Mouse (Mus musculus) heart, embryonic 14.5 days (tissue): ENCODE measurements around the gene Zmym5. TPM values are rescaled to one million over a fixed set of nuclear protein-coding genes. Genes with fewer than 3 reads are reported as not detected.

Experiments used
- ATAC-seq: fragments of 200-750 bp; cut with Nextera tagmentation; 2 replicates; pipeline ENCODE4 v1.8.0; 2017; ENCODE audit warnings: low read depth, moderate TSS enrichment; ENCODE audit not compliant: insufficient number of reproducible peaks, insufficient read depth, low FRiP score
- H3K27ac ChIP-seq, 2 experiments: fragments of 200-500 bp in 1 of 2; fragments of 300-500 bp in 1 of 2; sonication (generic) in 1 of 2; replicated peaks in 1 of 2; 2 replicates each; pipeline ENCODE4 v1.5.1; 2012 to 2014; ENCODE audit warnings: low read depth in 2 of 2, low read length in 2 of 2, control low read depth in 1 of 2, mild to moderate bottlenecking in 1 of 2, mixed read lengths in 1 of 2; ENCODE audit not compliant: control insufficient read depth in 1 of 2, insufficient read depth in 1 of 2
- H3K27me3 ChIP-seq: fragments of 300-500 bp; sonication (generic); 2 replicates; pipeline ENCODE4 v1.6.1; 2014; ENCODE audit warnings: mild to moderate bottlenecking, low read length, control low read depth; ENCODE audit not compliant: control insufficient read depth, insufficient read depth
- H3K36me3 ChIP-seq: fragments of 300-500 bp; sonication (generic); 2 replicates; pipeline ENCODE4 v1.6.1; 2014; ENCODE audit warnings: mild to moderate bottlenecking, control low read depth, low read length, mixed read lengths; ENCODE audit not compliant: control insufficient read depth, insufficient read depth
- H3K4me1 ChIP-seq, 2 experiments: fragments of 200-500 bp in 1 of 2; fragments of 300-500 bp in 1 of 2; sonication (generic) in 1 of 2; 2 replicates each; pipeline ENCODE4 v1.6.1; 2012 to 2014; ENCODE audit warnings: low read length in 2 of 2, control low read depth in 1 of 2, mixed read lengths in 1 of 2; ENCODE audit not compliant: control insufficient read depth in 2 of 2, insufficient read depth in 2 of 2
- H3K4me2 ChIP-seq: fragments of 300-500 bp; sonication (generic); 2 replicates; pipeline ENCODE4 v1.6.1; 2014; ENCODE audit warnings: mild to moderate bottlenecking, low read length
- H3K4me3 ChIP-seq, 2 experiments: fragments of 200-500 bp in 1 of 2; fragments of 300-500 bp in 1 of 2; sonication (generic) in 1 of 2; 2 replicates each; pipeline ENCODE4 v1.5.1; 2012 to 2014; ENCODE audit warnings: low read length in 2 of 2, mild to moderate bottlenecking in 2 of 2, control low read depth in 1 of 2, low read depth in 1 of 2, moderate library complexity in 1 of 2; ENCODE audit not compliant: control insufficient read depth in 1 of 2, insufficient read depth in 1 of 2
- H3K9ac ChIP-seq: fragments of 300-500 bp; sonication (generic); 2 replicates; pipeline ENCODE4 v1.6.1; 2014; ENCODE audit warnings: mild to moderate bottlenecking, low read length
- H3K9me3 ChIP-seq: fragments of 300-500 bp; sonication (generic); 2 replicates; pipeline ENCODE4 v1.6.1; 2016; ENCODE audit warnings: low read length, control low read depth; ENCODE audit not compliant: control insufficient read depth
- WGBS: fragments of 180-500 bp; shearing (Covaris S2); extraction: QIAGEN DNeasy Blood & Tissue Kit; methylation state at CpG from one replicate; pipeline ENCODE4 v1.1.7; 2014; 5-methylcytosine and 5-hydroxymethylcytosine counted together
- polyA plus RNA-seq: library from polyadenylated mRNA; unstranded; fragments of >200 nt; fragmentation: Nextera tagmentation; extraction: Ambion mirVana; gene quantifications from 2 replicates; pipeline ENCODE4 v1.2.1, GENCODE M21; 2014

Zmym5 gene
- polyA plus RNA-seq, 1 experiment from 2014 or later: 16.4 TPM

DNA sequence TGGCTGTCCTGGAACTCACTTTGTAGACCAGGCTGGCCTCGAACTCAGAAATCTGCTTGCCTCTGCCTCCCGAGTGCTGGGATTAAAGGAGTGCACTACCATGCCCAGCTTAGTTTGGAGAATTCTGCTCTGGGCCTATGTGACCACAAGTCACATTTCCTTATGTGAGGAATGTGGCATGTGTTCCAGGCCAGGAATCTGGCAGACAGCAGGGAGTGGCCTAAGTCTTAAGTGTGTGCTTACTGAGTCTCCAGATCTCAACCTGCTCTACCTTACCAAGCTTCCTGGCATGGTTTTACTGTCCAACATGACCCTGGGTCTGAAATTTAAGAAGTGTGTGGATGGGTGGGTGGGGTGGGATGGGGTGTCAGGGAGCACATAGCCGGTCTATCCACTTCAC is 20.6 kb upstream of the Zmym5 start:
- no peak overlapping the region for H3K4me2 ChIP-seq
- no peaks in the 10 kb centered on the region for H3K27me3 ChIP-seq
- no peak overlapping the region for H3K27ac ChIP-seq
- H3K36me3 ChIP-seq: no peaks in the 10 kb centered on the region
- no peak for ATAC-seq
- no peaks in the 10 kb centered on the region for H3K4me1 ChIP-seq
- no peak overlapping the region for H3K9ac ChIP-seq
- WGBS: 87% methylated on average over 3 of the region's 3 CpGs
- H3K9me3 ChIP-seq: no peaks in the 10 kb centered on the region
- H3K4me3 ChIP-seq: no peak overlapping the region

DNA sequence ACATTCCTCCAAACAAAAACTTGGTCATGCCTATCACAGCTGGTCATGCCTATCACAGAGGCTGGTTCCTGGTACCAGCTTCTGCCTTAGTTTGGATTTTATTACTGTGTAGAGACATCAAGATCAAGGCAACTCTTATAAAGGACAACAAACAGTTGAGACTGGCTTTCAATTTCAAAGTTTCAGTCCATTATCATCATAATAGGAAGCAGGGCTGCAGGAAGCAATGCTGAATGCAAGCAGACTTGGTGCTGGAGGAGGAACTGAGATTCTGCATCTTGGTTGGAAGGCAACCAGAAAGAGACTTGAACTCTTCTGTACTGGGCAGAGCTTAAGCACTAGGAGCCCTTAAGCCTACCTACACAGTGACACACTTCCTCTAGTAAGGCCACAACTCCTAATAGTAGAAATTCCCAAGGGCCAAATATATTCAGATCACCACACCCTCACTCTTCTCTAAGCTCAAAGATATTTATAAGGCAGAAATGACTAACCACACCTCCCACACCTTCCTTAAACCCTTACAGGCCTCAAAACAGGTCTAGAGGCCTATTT is 19.1 kb upstream of the Zmym5 start:
- H3K9me3 ChIP-seq: no peaks in the 10 kb centered on the region
- no peak overlapping the region for H3K9ac ChIP-seq
- H3K4me3 ChIP-seq: no peak overlapping the region
- H3K27ac ChIP-seq: no peak overlapping the region
- H3K27me3 ChIP-seq: no peaks in the 10 kb centered on the region
- no peaks in the 10 kb centered on the region for H3K4me1 ChIP-seq
- no peak for ATAC-seq
- no peaks in the 10 kb centered on the region for H3K36me3 ChIP-seq
- H3K4me2 ChIP-seq: no peak overlapping the region

DNA sequence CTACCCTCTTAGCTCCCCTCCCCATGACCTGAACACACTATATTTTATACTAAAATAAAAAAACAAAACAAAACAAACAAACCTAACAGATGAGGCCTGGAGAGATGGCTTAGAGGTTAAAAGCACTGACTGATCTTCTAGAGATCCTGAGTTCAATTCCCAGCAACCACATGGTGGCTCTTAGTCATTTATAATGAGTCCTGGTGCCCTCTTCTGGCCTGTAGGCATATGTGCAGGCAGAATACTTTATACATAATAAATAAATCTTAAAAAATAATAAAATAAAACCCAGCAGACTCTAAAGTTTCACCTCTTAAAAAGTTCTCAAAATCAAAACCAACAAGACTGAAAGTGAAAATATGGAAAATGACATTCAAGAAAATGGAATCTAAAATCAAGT is 13.0 kb upstream of the Zmym5 start:
- Histone ChIP-seq H3K9ac (no peak overlapping the region), H3K27me3 (no peaks in the 10 kb centered on the region), H3K4me1 (no peaks in the 10 kb centered on the region), H3K4me2 (no peak overlapping the region), H3K4me3 (no peak overlapping the region), H3K9me3 (peaks cover 9% of the 10 kb centered on the region; the same call in 1 of the 2 replicates), H3K27ac (no peak overlapping the region), H3K36me3 (no peaks in the 10 kb centered on the region)
- no peak for ATAC-seq

DNA sequence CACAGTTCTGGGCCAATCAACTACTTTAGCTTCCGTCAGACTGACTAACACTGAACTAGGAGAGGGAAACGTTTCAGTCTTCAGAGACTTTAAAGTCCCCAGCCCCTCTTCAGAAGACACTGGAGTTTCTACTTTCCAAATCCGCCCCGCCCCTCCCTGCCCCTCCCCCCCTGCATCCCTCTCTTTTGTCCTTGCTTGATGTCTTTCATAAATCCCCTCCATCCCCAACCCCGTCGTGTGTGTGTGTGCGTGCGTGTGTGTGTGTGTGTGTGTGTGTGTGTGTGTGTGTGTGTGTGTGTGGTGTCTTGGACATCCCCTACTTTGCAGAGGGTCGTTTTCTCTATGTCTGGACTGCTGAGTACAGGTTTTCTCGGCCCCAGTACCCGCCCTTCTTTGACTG is 6.1 kb upstream of the Zmym5 start:
- no peak overlapping the region for H3K4me2 ChIP-seq
- no peak for ATAC-seq
- peaks cover 9% of the 10 kb centered on the region; the same call in 1 of the 2 replicates for H3K9me3 ChIP-seq
- H3K36me3 ChIP-seq: no peaks in the 10 kb centered on the region
- H3K4me1 ChIP-seq: peaks cover 0 to 3% of the 10 kb centered on the region in 2 experiments; a peak in 2 of 4 replicates
- H3K27ac ChIP-seq: no peak overlapping the region
- 24% methylated on average over 11 of the region's 11 CpGs for WGBS
- H3K4me3 ChIP-seq: no peak overlapping the region
- no peak overlapping the region for H3K9ac ChIP-seq
- no peaks in the 10 kb centered on the region for H3K27me3 ChIP-seq

DNA sequence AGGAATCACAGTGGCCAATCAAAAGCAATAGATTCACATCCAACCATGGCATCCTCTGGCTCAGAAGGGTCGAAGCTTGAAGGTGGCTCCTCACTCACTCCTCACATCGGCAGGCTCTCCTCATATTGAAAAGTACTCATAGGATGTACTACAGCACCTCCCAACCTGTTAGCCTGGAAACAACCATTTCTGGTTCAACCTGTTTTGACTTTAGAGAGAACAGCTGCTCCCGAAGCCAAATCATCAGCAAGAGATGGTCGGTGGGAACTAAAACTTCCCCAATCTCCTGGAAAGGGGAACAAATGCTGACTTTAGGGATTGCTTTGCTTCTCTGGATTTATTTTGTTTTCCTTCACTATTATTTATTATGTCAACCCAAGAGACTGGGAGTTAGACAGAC is 5.6 kb upstream of the Zmym5 start:
- peaks cover 0 to 3% of the 10 kb centered on the region in 2 experiments; a peak in 2 of 4 replicates for H3K4me1 ChIP-seq
- peaks cover 7% of the 10 kb centered on the region; the same call in 1 of the 2 replicates for H3K9me3 ChIP-seq
- H3K4me2 ChIP-seq: no peak overlapping the region
- H3K27ac ChIP-seq: no peak overlapping the region
- H3K4me3 ChIP-seq: no peak overlapping the region
- no peak overlapping the region for H3K9ac ChIP-seq
- no peak for ATAC-seq
- H3K36me3 ChIP-seq: no peaks in the 10 kb centered on the region
- WGBS: 75% methylated on average over 4 of the region's 4 CpGs
- H3K27me3 ChIP-seq: no peaks in the 10 kb centered on the region

DNA sequence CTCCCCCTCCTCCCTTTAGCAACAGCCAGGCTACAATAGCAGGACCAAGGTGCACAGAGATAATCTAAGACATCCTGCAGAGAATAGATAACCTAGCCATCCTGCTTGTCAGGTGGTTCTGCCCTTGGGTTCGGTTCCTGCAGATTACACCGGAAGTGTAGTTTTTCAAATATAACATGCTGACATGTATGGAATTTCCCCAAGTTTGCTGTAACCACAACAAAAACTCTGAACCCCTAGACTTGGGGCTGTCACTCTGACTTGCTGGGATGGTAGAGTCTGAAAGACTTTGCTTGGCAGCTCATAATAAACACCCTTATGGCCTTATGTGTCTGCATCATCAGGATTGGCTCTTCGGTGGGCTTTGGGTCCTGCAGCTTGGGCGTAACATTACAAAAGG is 5.0 kb upstream of the Zmym5 start:
- Histone ChIP-seq H3K27ac (no peak overlapping the region), H3K9me3 (peaks cover 7% of the 10 kb centered on the region; the same call in 1 of the 2 replicates), H3K36me3 (no peaks in the 10 kb centered on the region), H3K9ac (no peak overlapping the region), H3K4me3 (no peak overlapping the region), H3K27me3 (no peaks in the 10 kb centered on the region), H3K4me2 (no peak overlapping the region), H3K4me1 (peaks cover 0 to 3% of the 10 kb centered on the region in 2 experiments; a peak in 2 of 4 replicates)
- WGBS: 80% methylated on average over 4 of the region's 4 CpGs
- no peak for ATAC-seq

DNA sequence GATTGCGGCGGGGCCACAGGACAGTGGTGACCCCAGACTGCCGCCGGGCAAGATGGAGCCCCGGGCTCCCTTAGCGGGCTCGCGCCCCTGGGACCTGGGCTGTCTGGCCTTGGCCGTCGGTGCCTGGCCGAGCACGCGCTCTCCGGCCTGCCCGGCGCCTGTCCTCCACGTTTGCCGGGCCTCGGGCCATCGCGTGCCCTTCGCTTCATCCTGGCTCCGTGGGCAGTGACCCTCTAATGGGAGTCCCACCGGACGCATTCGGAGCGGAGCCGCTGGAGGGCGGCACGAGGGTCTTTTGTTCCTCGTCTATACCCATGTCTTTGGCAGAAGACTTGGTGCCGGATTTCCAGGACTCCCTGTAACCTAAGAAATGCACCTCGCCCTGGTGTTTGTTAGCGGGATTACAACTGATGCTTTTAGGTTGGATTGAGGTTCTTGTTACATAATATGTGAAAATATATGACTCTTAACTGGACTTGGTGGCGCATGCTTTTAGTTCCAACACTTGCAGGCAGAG is 1.1 kb upstream of the Zmym5 start:
- WGBS: 2% methylated on average over 35 of the region's 35 CpGs
- peak overlapping the region; percentile 83 for H3K9ac ChIP-seq
- peaks cover 5% of the 10 kb centered on the region; the same call in 1 of the 2 replicates for H3K36me3 ChIP-seq
- H3K27me3 ChIP-seq: no peaks in the 10 kb centered on the region
- peaks cover 0 to 15% of the 10 kb centered on the region in 2 experiments; a peak in 3 of 4 replicates for H3K4me1 ChIP-seq
- no peaks in the 10 kb centered on the region for H3K9me3 ChIP-seq
- ATAC-seq: peak; percentile 29
- peak overlapping the region; percentile 60 to 88 for H3K4me3 ChIP-seq
- H3K27ac ChIP-seq: peak overlapping the region; percentile 94 to 96
- H3K4me2 ChIP-seq: peak overlapping the region; percentile 73
